Mouse (Mus musculus) erythroblast, embryonic 14.5 days (primary cell): Measurements from ENCODE around the gene Bmf.

Experiments used
- GATA1 ChIP-seq: IDR thresholded peaks from 2 replicates; pipeline ENCODE4 v1.6.1; 2012; ENCODE audit warnings: low read length, inconsistent platforms, mixed read lengths
- TAL1 ChIP-seq: IDR thresholded peaks from 3 replicates; pipeline ENCODE4 v1.6.1; 2012; ENCODE audit warnings: low read length, inconsistent platforms, mixed read lengths

GRCm38 (mm10) chr2:118487806-118488205 is 61.7 kb downstream of the Bmf start:
- TF ChIP-seq TAL1 (no peak), GATA1 (no peak)
